Mouse (Mus musculus): ENCODE measurements around the gene Atp10b. TPM values are rescaled to one million over a fixed set of nuclear protein-coding genes. Genes with fewer than 3 reads are reported as not detected.

Gene Atp10b
- polyA plus RNA-seq, 1 experiment from 2014 or later, result 0.28 TPM

DNA sequence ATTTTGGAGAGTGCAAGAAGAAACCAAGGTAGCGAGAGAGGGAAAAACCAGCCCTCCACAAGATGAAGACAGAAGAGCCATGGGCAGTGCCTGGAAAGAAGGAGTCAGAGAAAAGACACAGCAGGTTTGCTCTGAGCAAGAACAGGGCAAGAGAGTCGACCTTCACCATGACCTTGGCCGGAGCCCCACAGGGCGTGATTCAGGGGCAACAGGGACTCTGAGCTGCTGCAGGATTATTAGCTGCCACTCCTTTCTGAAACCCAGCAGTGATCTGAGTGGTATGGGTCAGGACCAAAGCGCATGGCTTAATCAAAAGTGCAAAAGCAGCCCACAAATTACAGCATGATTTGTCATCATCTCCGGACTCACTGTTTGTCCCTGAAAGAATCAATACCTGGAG lies 36.6 kb downstream of the Atp10b start:
- Histone ChIP-seq H3K4me3 (ENCODE audit: low read length) (no peak overlapping the region), H3K27me3 (ENCODE audit: control insufficient read depth, insufficient read depth, low read depth, low read length) (no peaks in the 10 kb centered on the region; the same call in none of the 2 replicates), H3K4me2 (ENCODE audit: low read depth, low read length) (no peak overlapping the region), H3K9me3 (ENCODE audit: control insufficient read depth, low read length) (no peaks in the 10 kb centered on the region), H3K9ac (ENCODE audit: low read length) (no peak overlapping the region), H3K27ac (ENCODE audit: low read length) (no peak overlapping the region), H3K4me1 (replicated peaks; ENCODE audit: control insufficient read depth, insufficient read depth, low read length) (peaks cover 3% of the 10 kb centered on the region), H3K36me3 (ENCODE audit: control insufficient read depth, insufficient read depth, low read length) (no peaks in the 10 kb centered on the region)
- ATAC-seq (ENCODE audit: low read depth), result no peak
- WGBS, result 58% methylated on average over 6 of the region's 6 CpGs

DNA sequence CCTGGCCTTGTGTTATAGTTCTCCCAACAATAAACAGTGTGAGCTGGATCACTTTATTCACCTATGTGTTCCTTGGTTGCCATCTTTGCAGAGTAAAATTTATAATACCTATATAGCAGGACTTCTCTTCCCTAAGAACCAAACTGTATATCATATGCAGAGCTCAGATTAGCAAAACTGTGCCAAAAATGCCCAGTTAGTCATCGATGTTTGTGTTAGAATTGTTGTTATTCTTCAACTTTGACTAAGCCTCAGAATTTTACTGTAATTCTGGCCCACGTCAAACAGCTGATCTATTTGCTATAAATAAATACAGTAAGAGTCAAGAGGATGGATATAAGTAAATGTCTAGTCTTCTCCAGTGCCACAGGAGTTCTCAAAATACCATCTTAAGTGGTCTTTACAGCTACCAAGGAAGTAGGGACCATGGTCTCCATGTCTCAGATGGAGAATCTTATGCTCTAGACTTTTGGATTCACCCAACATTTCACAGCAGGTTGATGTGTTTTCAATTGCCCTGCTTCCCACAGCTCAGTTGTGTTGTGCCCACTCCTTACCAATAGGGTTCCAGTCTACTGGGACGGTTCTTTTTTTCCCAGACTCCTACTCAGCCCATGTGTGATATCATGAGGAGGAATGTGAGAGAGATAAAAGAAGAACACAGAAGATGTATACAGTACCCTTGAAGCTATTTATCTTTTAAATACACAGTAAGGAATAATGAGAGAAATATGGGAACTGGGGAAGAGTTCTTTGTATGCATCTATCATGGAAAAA lies 40.3 kb downstream of the Atp10b start:
- Histone ChIP-seq H3K27me3 (ENCODE audit: control insufficient read depth, insufficient read depth, low read depth, low read length) (no peaks in the 10 kb centered on the region; the same call in 1 of the 2 replicates), H3K4me3 (ENCODE audit: low read length) (no peak overlapping the region), H3K9me3 (ENCODE audit: control insufficient read depth, low read length) (no peaks in the 10 kb centered on the region), H3K4me2 (ENCODE audit: low read depth, low read length) (no peak overlapping the region), H3K27ac (ENCODE audit: low read length) (no peak overlapping the region), H3K36me3 (ENCODE audit: control insufficient read depth, insufficient read depth, low read length) (no peaks in the 10 kb centered on the region), H3K9ac (ENCODE audit: low read length) (no peak overlapping the region), H3K4me1 (replicated peaks; ENCODE audit: control insufficient read depth, insufficient read depth, low read length) (no peaks in the 10 kb centered on the region)
- 71% methylated on average over 3 of the region's 3 CpGs for WGBS
- no peak for ATAC-seq (ENCODE audit: low read depth)

DNA sequence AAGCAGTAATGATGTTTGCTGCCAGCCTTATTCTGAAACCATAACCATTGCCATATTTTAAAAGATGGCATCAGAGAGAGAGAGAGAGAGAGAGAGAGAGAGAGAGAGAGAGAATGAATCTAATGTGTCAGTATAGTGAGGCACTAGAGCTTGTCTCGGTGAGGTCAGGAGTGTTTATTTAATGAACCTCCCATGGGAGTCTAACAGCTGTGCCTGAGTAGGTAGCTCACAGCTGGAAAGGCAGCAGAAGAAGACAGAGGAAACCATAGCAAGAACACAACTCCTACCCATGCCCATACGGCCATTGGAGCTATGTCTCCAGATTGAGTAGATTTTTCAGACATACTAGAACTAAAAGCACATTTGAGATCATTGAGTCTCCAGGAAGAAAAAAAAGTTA lies 49.1 kb downstream of the Atp10b start:
- Histone ChIP-seq H3K4me3 (ENCODE audit: low read length) (no peak overlapping the region), H3K27ac (ENCODE audit: low read length) (no peak overlapping the region), H3K27me3 (ENCODE audit: control insufficient read depth, insufficient read depth, low read depth, low read length) (no peaks in the 10 kb centered on the region), H3K9ac (ENCODE audit: low read length) (no peak overlapping the region), H3K4me1 (replicated peaks; ENCODE audit: control insufficient read depth, insufficient read depth, low read length) (no peaks in the 10 kb centered on the region), H3K9me3 (ENCODE audit: control insufficient read depth, low read length) (no peaks in the 10 kb centered on the region), H3K4me2 (ENCODE audit: low read depth, low read length) (no peak overlapping the region), H3K36me3 (ENCODE audit: control insufficient read depth, insufficient read depth, low read length) (no peaks in the 10 kb centered on the region)
- 41% methylated on average over 2 of the region's 2 CpGs for WGBS
- no peak for ATAC-seq (ENCODE audit: low read depth)

DNA sequence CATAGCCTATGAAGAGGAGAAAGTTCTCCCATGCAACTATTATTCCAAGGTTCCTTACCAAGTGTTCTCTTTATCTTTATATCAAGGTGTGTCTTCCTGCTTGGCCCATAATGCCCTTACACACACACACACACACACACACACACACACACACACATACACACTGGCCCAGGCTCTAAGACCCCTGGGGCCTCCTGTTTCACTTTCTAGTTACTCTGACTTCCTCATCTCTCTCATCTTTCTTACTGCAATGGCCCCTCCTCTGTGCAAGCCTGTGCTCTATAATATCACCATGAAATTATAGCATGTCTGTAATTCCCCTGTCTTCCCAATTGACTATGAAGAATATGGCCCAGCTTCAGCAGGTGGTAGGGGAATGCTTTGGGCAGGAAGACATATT lies 49.7 kb downstream of the Atp10b start:
- Histone ChIP-seq H3K4me2 (ENCODE audit: low read depth, low read length) (no peak overlapping the region), H3K4me3 (ENCODE audit: low read length) (no peak overlapping the region), H3K4me1 (replicated peaks; ENCODE audit: control insufficient read depth, insufficient read depth, low read length) (no peaks in the 10 kb centered on the region), H3K27me3 (ENCODE audit: control insufficient read depth, insufficient read depth, low read depth, low read length) (no peaks in the 10 kb centered on the region), H3K9me3 (ENCODE audit: control insufficient read depth, low read length) (no peaks in the 10 kb centered on the region), H3K27ac (ENCODE audit: low read length) (no peak overlapping the region), H3K9ac (ENCODE audit: low read length) (no peak overlapping the region), H3K36me3 (ENCODE audit: control insufficient read depth, insufficient read depth, low read length) (no peaks in the 10 kb centered on the region)
- no peak for ATAC-seq (ENCODE audit: low read depth)

DNA sequence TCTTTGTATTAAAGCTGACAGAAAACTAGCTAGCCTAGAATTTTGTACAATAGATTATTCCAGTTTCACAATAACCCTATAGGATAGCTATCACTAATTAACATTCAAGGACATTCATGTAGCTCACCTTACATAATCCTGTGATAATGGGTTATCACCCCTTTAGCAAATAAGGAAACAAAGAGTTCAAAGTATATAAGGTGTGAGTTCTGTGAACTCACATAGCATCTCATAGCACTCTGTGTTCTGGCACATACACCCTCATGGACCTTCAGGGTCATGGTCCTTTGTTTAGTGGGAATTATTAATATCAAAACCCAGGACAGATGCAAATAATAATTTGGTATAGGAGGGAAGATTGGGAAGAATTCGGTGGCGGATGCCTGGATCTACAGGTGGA lies 50.4 kb downstream of the Atp10b start:
- no peak for ATAC-seq (ENCODE audit: low read depth)
- H3K27me3 ChIP-seq (ENCODE audit: control insufficient read depth, insufficient read depth, low read depth, low read length), result no peaks in the 10 kb centered on the region
- H3K9ac ChIP-seq (ENCODE audit: low read length), result no peak overlapping the region
- H3K9me3 ChIP-seq (ENCODE audit: control insufficient read depth, low read length), result no peaks in the 10 kb centered on the region
- no peak overlapping the region for H3K4me3 ChIP-seq (ENCODE audit: low read length)
- no peaks in the 10 kb centered on the region for H3K36me3 ChIP-seq (ENCODE audit: control insufficient read depth, insufficient read depth, low read length)
- no peak overlapping the region for H3K4me2 ChIP-seq (ENCODE audit: low read depth, low read length)
- H3K27ac ChIP-seq (ENCODE audit: low read length), result no peak overlapping the region
- WGBS, result 94% methylated on average over 2 of the region's 2 CpGs
- H3K4me1 ChIP-seq (replicated peaks; ENCODE audit: control insufficient read depth, insufficient read depth, low read length), result no peaks in the 10 kb centered on the region

DNA sequence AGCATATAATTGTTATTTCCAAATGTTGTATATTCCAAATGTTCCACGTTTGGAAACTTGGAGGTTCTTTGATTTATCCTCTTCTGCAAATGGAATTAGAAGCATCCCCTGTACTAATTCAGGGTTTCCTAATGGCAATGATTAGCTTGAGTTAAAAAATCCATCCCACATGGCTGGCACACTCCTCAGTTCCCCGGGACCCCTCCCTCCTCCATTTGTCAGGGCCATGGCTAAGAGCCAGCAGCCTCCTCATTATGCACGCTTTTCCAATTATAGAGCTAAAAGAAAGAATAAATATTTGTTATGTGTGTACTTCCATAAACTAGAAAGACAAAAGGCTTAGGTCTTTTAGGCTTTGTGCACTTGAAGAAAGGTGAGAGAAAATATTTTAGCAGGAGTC lies 53.9 kb downstream of the Atp10b start:
- WGBS, result 53% methylated on average over 3 of the region's 3 CpGs
- Histone ChIP-seq H3K4me1 (replicated peaks; ENCODE audit: control insufficient read depth, insufficient read depth, low read length) (no peaks in the 10 kb centered on the region), H3K36me3 (ENCODE audit: control insufficient read depth, insufficient read depth, low read length) (no peaks in the 10 kb centered on the region), H3K4me2 (ENCODE audit: low read depth, low read length) (no peak overlapping the region), H3K9me3 (ENCODE audit: control insufficient read depth, low read length) (no peaks in the 10 kb centered on the region), H3K27ac (ENCODE audit: low read length) (no peak overlapping the region), H3K4me3 (ENCODE audit: low read length) (no peak overlapping the region), H3K9ac (ENCODE audit: low read length) (no peak overlapping the region), H3K27me3 (ENCODE audit: control insufficient read depth, insufficient read depth, low read depth, low read length) (no peaks in the 10 kb centered on the region)
- no peak for ATAC-seq (ENCODE audit: low read depth)

DNA sequence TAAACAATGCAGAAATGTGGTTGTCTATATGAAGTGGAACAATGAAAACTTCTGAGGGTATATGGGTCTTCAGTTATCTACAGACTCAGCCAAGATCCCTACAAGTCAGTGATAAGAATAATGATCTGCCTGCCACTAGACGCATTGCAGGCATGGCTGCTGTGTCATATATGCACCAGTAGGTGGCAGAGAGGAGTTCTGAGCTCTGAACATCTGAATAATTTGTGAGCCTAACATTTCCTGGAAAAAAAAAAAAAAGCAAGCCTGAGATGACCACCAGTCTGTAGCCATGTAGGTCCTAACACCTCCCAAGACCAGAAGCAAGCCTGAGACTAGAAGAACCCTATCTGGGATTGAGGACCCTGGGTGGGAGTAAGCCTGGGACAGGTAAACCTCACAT lies 63.5 kb downstream of the Atp10b start:
- 12% methylated on average over 1 of the region's 1 CpGs for WGBS
- Histone ChIP-seq H3K36me3 (ENCODE audit: control insufficient read depth, insufficient read depth, low read length) (no peaks in the 10 kb centered on the region), H3K4me3 (ENCODE audit: low read length) (no peak overlapping the region), H3K27me3 (ENCODE audit: control insufficient read depth, insufficient read depth, low read depth, low read length) (no peaks in the 10 kb centered on the region), H3K9me3 (ENCODE audit: control insufficient read depth, low read length) (no peaks in the 10 kb centered on the region), H3K9ac (ENCODE audit: low read length) (no peak overlapping the region), H3K4me2 (ENCODE audit: low read depth, low read length) (no peak overlapping the region), H3K4me1 (replicated peaks; ENCODE audit: control insufficient read depth, insufficient read depth, low read length) (peaks cover 3% of the 10 kb centered on the region), H3K27ac (ENCODE audit: low read length) (no peak overlapping the region)
- no peak for ATAC-seq (ENCODE audit: low read depth)

DNA sequence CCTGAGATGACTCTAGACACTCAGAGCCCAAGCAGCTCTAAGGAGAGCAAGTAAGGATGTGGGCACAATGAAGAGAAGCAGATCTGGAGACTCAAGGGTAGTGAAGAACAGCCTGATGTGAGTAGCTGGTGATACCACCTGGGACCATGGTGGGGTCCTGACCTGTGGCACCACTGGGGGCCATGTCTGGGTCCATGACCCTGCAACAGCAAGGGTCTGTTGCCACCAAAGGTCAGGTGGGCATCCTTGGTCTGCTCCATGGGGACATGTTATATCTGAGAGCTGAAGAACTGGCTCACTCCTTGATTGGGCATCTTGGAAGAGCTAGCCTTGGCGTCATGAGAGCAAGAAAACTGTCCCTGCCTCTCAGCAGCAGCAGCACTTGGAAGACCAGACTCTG lies 64.1 kb downstream of the Atp10b start:
- no peak for ATAC-seq (ENCODE audit: low read depth)
- WGBS, result 77% methylated on average over 1 of the region's 1 CpGs
- no peak overlapping the region for H3K9ac ChIP-seq (ENCODE audit: low read length)
- no peaks in the 10 kb centered on the region for H3K36me3 ChIP-seq (ENCODE audit: control insufficient read depth, insufficient read depth, low read length)
- no peak overlapping the region for H3K27ac ChIP-seq (ENCODE audit: low read length)
- H3K4me3 ChIP-seq (ENCODE audit: low read length), result no peak overlapping the region
- no peaks in the 10 kb centered on the region for H3K27me3 ChIP-seq (ENCODE audit: control insufficient read depth, insufficient read depth, low read depth, low read length)
- H3K4me2 ChIP-seq (ENCODE audit: low read depth, low read length), result no peak overlapping the region
- no peaks in the 10 kb centered on the region for H3K9me3 ChIP-seq (ENCODE audit: control insufficient read depth, low read length)
- H3K4me1 ChIP-seq (replicated peaks; ENCODE audit: control insufficient read depth, insufficient read depth, low read length), result peaks cover 3% of the 10 kb centered on the region

DNA sequence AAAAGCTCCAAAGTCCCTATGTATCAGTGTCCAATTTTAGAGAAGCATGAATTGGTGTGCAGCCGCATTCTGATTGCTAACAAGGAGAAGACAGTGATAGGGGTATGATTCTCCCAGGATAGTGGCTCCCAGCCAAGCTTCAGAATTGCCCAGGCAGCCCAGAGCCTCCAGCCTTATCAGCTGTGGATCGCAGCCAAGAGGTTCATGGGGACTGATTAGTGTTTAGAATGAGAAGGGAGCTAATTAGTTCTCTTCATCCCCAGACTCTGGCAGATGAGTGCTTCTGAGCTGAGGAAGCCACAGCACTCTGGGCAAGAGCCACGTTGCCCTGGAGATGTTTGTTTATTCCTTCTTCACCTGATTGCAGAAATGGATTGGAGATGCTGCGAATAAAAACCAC lies 67.3 kb downstream of the Atp10b start:
- H3K27ac ChIP-seq (ENCODE audit: low read length), result no peak overlapping the region
- H3K4me3 ChIP-seq (ENCODE audit: low read length), result no peak overlapping the region
- no peaks in the 10 kb centered on the region for H3K36me3 ChIP-seq (ENCODE audit: control insufficient read depth, insufficient read depth, low read length)
- H3K9me3 ChIP-seq (ENCODE audit: control insufficient read depth, low read length), result no peaks in the 10 kb centered on the region
- peak; percentile 56 for ATAC-seq (ENCODE audit: low read depth)
- no peak overlapping the region for H3K4me2 ChIP-seq (ENCODE audit: low read depth, low read length)
- H3K4me1 ChIP-seq (replicated peaks; ENCODE audit: control insufficient read depth, insufficient read depth, low read length), result peaks cover 3% of the 10 kb centered on the region
- H3K9ac ChIP-seq (ENCODE audit: low read length), result no peak overlapping the region
- WGBS, result 23% methylated on average over 4 of the region's 4 CpGs
- no peaks in the 10 kb centered on the region for H3K27me3 ChIP-seq (ENCODE audit: control insufficient read depth, insufficient read depth, low read depth, low read length)

DNA sequence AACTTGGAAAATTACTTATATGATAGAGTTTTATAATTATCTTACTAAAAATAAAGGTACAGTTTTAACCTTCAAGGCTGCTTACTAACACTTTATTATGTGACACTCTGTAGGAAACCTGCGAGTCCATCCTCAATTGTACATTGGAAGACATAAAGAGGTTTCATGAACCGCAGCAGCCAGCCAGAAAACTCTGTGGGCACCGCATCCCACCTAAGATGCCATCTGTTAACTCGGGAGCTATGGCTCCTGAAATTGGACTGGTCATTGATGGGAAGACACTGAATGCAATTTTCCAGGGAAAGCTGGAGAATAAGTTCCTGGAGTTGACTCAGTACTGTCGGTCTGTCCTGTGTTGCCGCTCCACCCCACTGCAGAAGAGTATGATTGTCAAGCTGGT lies 80.6 kb downstream of the Atp10b start:
- Histone ChIP-seq H3K4me2 (ENCODE audit: low read depth, low read length) (no peak overlapping the region), H3K9me3 (ENCODE audit: control insufficient read depth, low read length) (no peaks in the 10 kb centered on the region), H3K4me1 (replicated peaks; ENCODE audit: control insufficient read depth, insufficient read depth, low read length) (no peaks in the 10 kb centered on the region), H3K4me3 (ENCODE audit: low read length) (no peak overlapping the region), H3K36me3 (ENCODE audit: control insufficient read depth, insufficient read depth, low read length) (no peaks in the 10 kb centered on the region), H3K27ac (ENCODE audit: low read length) (no peak overlapping the region), H3K9ac (ENCODE audit: low read length) (no peak overlapping the region), H3K27me3 (ENCODE audit: control insufficient read depth, insufficient read depth, low read depth, low read length) (no peaks in the 10 kb centered on the region)
- no peak for ATAC-seq (ENCODE audit: low read depth)
- WGBS, result 90% methylated on average over 6 of the region's 6 CpGs
